Mouse (Mus musculus) kidney, embryonic 15.5 days (tissue): ENCODE measurements at regions not wholly inside any gene's neighbourhood (a gene's known extent, or its start where the extent isn't known, plus 50 kb on each side); places are given as distances from the start of the nearest gene placed in this dataset.
A peak's percentile ranks its signal among the peaks of the same experiment; 100 is the strongest.
"Not testable (repeated sequence)": the region's sequence is repeated elsewhere in the genome, so short reads cannot be mapped to it uniquely, and the experiment has no call there.

ENCODE experiments used
- ATAC-seq: fragments of 200-750 bp; cut with Nextera tagmentation; replicated peaks from 2 replicates; pipeline ENCODE4 v1.8.0; 2017; ENCODE audit warnings: moderate TSS enrichment; ENCODE audit not compliant: low FRiP score
- H3K27ac ChIP-seq: fragments of 300-500 bp; sonication (generic); 2 replicates; pipeline ENCODE4 v1.5.1; 2015; ENCODE audit warnings: mild to moderate bottlenecking, inconsistent platforms
- H3K27me3 ChIP-seq: fragments of 300-500 bp; sonication (generic); 2 replicates; pipeline ENCODE4 v1.6.1; 2015; ENCODE audit warnings: inconsistent platforms
- H3K36me3 ChIP-seq: fragments of 300-500 bp; sonication (generic); 2 replicates; pipeline ENCODE4 v1.6.1; 2015; ENCODE audit warnings: inconsistent platforms
- H3K4me1 ChIP-seq: fragments of 300-500 bp; sonication (generic); 2 replicates; pipeline ENCODE4 v1.6.1; 2015; ENCODE audit warnings: inconsistent platforms
- H3K4me2 ChIP-seq: fragments of 300-500 bp; sonication (generic); 2 replicates; pipeline ENCODE4 v1.6.1; 2015; ENCODE audit warnings: moderate library complexity, mild to moderate bottlenecking, inconsistent platforms
- H3K4me3 ChIP-seq: fragments of 300-500 bp; sonication (generic); replicated peaks from 2 replicates; pipeline ENCODE4 v1.5.1; 2015; ENCODE audit warnings: mild to moderate bottlenecking, inconsistent platforms
- H3K9ac ChIP-seq: fragments of 300-500 bp; sonication (generic); 2 replicates; pipeline ENCODE4 v1.6.1; 2015; ENCODE audit warnings: mild to moderate bottlenecking, inconsistent platforms
- H3K9me3 ChIP-seq: fragments of 300-500 bp; sonication (generic); replicated peaks from 2 replicates; pipeline ENCODE4 v1.6.1; 2016; ENCODE audit warnings: inconsistent platforms
- WGBS: fragments of 180-500 bp; shearing (Covaris S2); methylation state at CpG from one replicate; pipeline ENCODE4 v1.1.7; 2015; ENCODE audit warnings: mixed read lengths; 5-methylcytosine and 5-hydroxymethylcytosine counted together

DNA sequence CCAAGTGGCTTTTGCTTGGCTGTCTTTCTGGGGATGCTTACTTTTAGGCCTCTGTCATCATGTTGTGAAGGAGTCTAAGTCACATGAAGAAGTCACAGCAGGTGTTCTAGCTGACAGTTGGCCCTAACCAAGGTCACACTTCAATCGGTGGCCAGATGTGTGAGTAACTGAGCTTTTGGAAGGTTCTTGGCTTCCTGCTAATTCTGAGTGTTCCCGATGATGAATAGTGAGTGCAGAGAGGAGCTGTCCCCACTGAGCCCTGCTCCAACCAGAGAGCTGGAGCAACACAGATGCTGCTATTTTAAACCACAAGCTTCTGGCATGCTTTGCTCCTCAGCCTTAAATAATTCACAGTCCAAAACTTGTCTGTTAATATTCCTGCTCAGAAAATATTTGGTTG is 1966.6 kb downstream of the 9330182O14Rik start:
- no peak overlapping the region for H3K4me2 ChIP-seq
- no peaks in the 10 kb centered on the region for H3K9me3 ChIP-seq
- ATAC-seq = no peak
- WGBS = 53% methylated on average over 2 of the region's 2 CpGs
- H3K27me3 ChIP-seq = no peaks in the 10 kb centered on the region
- no peak overlapping the region for H3K9ac ChIP-seq
- no peaks in the 10 kb centered on the region for H3K36me3 ChIP-seq
- H3K4me1 ChIP-seq = no peaks in the 10 kb centered on the region
- no peak overlapping the region for H3K27ac ChIP-seq
- H3K4me3 ChIP-seq = no peak overlapping the region

DNA sequence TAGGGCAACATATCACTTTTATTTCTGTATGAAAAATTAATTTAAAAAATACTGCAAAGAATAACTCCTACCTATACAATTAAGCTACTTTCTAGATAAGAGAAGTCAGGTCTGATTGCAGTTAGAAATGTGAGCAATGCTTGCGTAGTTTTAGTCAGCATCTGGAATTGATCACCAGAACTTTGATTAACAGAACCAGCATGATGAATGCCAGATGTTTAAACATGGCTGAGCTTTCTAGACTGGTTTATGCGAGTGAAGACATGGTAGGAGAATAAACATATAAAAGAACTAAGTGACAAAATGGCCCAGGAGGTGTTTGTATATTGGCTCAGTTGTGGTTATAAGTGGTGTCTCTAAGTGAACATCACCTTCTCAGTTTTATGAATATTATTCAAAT is 1970.7 kb downstream of the 9330182O14Rik start:
- H3K4me2 ChIP-seq = no peak overlapping the region
- 68% methylated on average over 2 of the region's 2 CpGs for WGBS
- H3K9ac ChIP-seq = no peak overlapping the region
- H3K4me3 ChIP-seq = no peak overlapping the region
- no peak overlapping the region for H3K27ac ChIP-seq
- ATAC-seq = no peak
- no peaks in the 10 kb centered on the region for H3K27me3 ChIP-seq
- no peaks in the 10 kb centered on the region for H3K36me3 ChIP-seq
- no peaks in the 10 kb centered on the region for H3K9me3 ChIP-seq
- H3K4me1 ChIP-seq = no peaks in the 10 kb centered on the region

GRCm38 (mm10) chr15:42107106-42107505 is 1972.9 kb downstream of the 9330182O14Rik start:
- no peak for ATAC-seq
- no peak overlapping the region for H3K4me3 ChIP-seq
- no peaks in the 10 kb centered on the region for H3K4me1 ChIP-seq
- no peak overlapping the region for H3K4me2 ChIP-seq
- H3K36me3 ChIP-seq = no peaks in the 10 kb centered on the region
- no peaks in the 10 kb centered on the region for H3K9me3 ChIP-seq
- H3K27me3 ChIP-seq = no peaks in the 10 kb centered on the region
- no peak overlapping the region for H3K27ac ChIP-seq
- H3K9ac ChIP-seq = no peak overlapping the region

DNA sequence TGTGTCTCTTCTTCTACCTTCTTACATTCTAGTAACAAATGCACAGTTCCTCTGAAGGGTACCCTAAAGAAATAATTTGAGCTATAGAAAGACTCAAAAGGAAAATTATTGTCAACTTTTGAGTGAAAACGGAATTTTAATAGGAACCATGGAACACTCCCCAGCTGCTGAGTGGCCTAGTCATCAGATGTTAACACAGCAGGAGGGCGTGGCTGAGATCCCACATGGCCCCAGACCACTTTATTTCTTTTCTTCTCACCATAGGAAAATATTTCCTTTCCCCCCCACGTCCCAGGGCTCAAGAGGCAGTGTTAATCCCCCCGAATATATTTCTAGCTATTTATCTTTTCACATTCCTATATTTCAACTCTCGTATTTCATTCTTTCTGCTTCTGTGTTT is 1977.6 kb downstream of the 9330182O14Rik start:
- Histone ChIP-seq H3K27ac (no peak overlapping the region), H3K27me3 (no peaks in the 10 kb centered on the region), H3K4me2 (no peak overlapping the region), H3K9ac (no peak overlapping the region), H3K36me3 (no peaks in the 10 kb centered on the region), H3K4me1 (no peaks in the 10 kb centered on the region), H3K9me3 (no peaks in the 10 kb centered on the region), H3K4me3 (no peak overlapping the region)
- no peak for ATAC-seq
- WGBS = 62% methylated on average over 5 of the region's 5 CpGs

DNA sequence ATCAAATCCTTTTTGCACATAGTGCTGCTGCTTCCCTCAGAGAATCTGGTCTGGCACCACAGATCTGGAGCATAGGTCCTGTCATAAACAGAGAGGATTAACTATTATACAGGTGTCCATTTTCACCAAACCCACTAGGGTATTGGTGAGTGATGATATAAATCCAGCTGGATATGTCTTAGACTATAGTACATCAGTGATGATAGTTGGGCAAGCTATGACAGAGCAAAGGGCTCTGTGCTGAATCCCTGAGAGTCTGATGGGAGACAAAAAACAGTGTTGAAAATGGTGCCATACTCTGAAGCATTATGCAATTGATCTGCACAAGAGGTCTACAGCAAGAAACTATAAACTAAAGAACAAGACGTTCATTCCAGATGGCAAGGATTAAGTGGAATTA is 1993.3 kb downstream of the 9330182O14Rik start:
- H3K4me3 ChIP-seq = no peak overlapping the region
- no peak overlapping the region for H3K9ac ChIP-seq
- no peaks in the 10 kb centered on the region for H3K27me3 ChIP-seq
- 88% methylated on average over 1 of the region's 1 CpGs for WGBS
- H3K4me1 ChIP-seq = no peaks in the 10 kb centered on the region
- ATAC-seq = no peak
- no peak overlapping the region for H3K4me2 ChIP-seq
- H3K27ac ChIP-seq = no peak overlapping the region
- H3K9me3 ChIP-seq = no peaks in the 10 kb centered on the region
- no peaks in the 10 kb centered on the region for H3K36me3 ChIP-seq

DNA sequence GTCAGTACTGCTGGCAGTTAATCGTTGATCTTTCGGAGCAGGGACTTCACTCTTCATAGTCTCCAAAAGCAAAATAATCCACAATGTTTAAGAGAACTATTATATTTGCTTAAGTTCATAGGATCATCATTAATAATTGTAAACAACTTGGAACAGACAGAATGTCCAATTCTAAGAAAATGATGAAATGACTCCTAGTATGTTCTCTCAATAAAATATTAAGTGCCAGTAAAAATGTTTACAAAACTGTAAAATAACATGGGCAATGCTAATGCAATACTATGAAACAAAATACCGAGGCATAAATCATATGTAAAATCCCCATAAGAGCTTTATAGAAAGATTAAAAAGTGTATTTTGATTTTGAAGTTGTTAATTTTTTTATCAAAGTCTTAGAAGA is 1994.8 kb downstream of the 9330182O14Rik start:
- H3K27ac ChIP-seq = no peak overlapping the region
- no peak overlapping the region for H3K4me3 ChIP-seq
- no peak overlapping the region for H3K4me2 ChIP-seq
- 94% methylated on average over 3 of the region's 3 CpGs for WGBS
- H3K36me3 ChIP-seq = no peaks in the 10 kb centered on the region
- no peaks in the 10 kb centered on the region for H3K9me3 ChIP-seq
- H3K27me3 ChIP-seq = no peaks in the 10 kb centered on the region
- no peak overlapping the region for H3K9ac ChIP-seq
- ATAC-seq = no peak
- no peaks in the 10 kb centered on the region for H3K4me1 ChIP-seq

GRCm38 (mm10) chr15:42166546-42166945 is 2032.4 kb downstream of the 9330182O14Rik start:
- H3K36me3 ChIP-seq = no peaks in the 10 kb centered on the region
- no peak overlapping the region for H3K9ac ChIP-seq
- H3K4me1 ChIP-seq = no peaks in the 10 kb centered on the region
- ATAC-seq = no peak
- H3K27ac ChIP-seq = no peak overlapping the region
- no peak overlapping the region for H3K4me2 ChIP-seq
- H3K27me3 ChIP-seq = no peaks in the 10 kb centered on the region
- H3K9me3 ChIP-seq = no peaks in the 10 kb centered on the region
- H3K4me3 ChIP-seq = no peak overlapping the region

GRCm38 (mm10) chr15:42177766-42178165 is 2043.6 kb downstream of the 9330182O14Rik start:
- 79% methylated on average over 1 of the region's 1 CpGs for WGBS

GRCm38 (mm10) chr15:42207187-42207846 is 2073.2 kb downstream of the 9330182O14Rik start:
- Histone ChIP-seq H3K9me3 (no peaks in the 10 kb centered on the region), H3K27me3 (no peaks in the 10 kb centered on the region), H3K27ac (no peak overlapping the region), H3K4me1 (no peaks in the 10 kb centered on the region), H3K36me3 (no peaks in the 10 kb centered on the region), H3K4me3 (no peak overlapping the region), H3K9ac (no peak overlapping the region), H3K4me2 (no peak overlapping the region)
- peak; percentile 77 for ATAC-seq
- 47% methylated on average over 5 of the region's 5 CpGs for WGBS

More at GRCm38 (mm10) chr15:42177766-42178165, 2043.6 kb downstream of the 9330182O14Rik start:
- not testable (repeated sequence) for ATAC-seq, H3K9me3 ChIP-seq, H3K27ac ChIP-seq, H3K9ac ChIP-seq, H3K36me3 ChIP-seq, H3K4me1 ChIP-seq, H3K4me3 ChIP-seq, H3K4me2 ChIP-seq, H3K27me3 ChIP-seq

GRCm38 (mm10) chr15:42219496-42219895 is 2085.3 kb downstream of the 9330182O14Rik start:
- Histone ChIP-seq H3K4me3 (no peak overlapping the region), H3K36me3 (no peaks in the 10 kb centered on the region), H3K27ac (peak overlapping the region; percentile 22; the same call in 1 of the 2 replicates), H3K4me2 (no peak overlapping the region), H3K4me1 (no peaks in the 10 kb centered on the region), H3K27me3 (no peaks in the 10 kb centered on the region), H3K9ac (no peak overlapping the region), H3K9me3 (no peaks in the 10 kb centered on the region)
- peak; percentile 25 for ATAC-seq
- 82% methylated on average over 11 of the region's 11 CpGs for WGBS

DNA sequence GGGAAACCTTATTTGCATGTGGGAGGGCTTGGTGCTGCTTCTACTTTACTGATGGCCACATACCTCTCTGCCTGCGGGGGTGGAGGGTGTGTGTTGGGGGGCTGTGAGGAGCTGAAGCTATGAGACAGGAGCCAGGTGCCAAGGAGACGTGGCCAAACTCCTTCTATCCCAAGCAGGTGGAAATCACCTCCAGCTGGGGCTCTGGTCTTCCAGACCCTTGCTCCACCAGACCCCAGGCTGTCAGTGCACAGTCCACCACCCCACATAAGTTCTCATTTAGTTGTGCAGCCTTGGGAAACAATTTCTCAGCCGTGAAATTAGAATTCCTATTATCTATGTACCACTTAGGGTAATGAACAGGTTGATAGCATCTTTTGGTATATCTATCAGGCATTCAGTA is 2085.8 kb downstream of the 9330182O14Rik start:
- H3K4me3 ChIP-seq = no peak overlapping the region
- no peak overlapping the region for H3K4me2 ChIP-seq
- no peaks in the 10 kb centered on the region for H3K36me3 ChIP-seq
- no peaks in the 10 kb centered on the region for H3K27me3 ChIP-seq
- 65% methylated on average over 3 of the region's 3 CpGs for WGBS
- H3K9me3 ChIP-seq = no peaks in the 10 kb centered on the region
- H3K4me1 ChIP-seq = no peaks in the 10 kb centered on the region
- no peak overlapping the region for H3K9ac ChIP-seq
- peak; percentile 73 for ATAC-seq
- peak overlapping the region; percentile 22; the same call in 1 of the 2 replicates for H3K27ac ChIP-seq

DNA sequence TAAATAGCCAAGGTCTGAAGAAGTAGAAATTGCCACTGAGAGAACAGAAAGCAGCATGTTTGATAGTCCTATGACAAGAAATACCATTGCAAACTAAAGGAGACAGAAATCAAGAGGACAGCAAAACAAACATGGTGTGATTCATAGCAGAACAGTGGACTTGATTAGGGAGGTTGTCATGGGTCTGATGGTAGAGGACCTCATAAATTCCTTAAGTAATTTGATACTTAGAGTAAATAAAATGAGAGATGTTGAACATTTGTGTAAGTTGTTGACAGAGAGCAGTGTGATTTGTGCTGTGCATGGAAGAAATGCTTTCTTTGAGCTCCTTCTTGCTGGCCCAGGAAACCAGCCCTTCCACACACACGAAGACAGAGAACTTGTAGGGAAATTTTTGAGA is 2090.8 kb downstream of the 9330182O14Rik start:
- 32% methylated on average over 1 of the region's 1 CpGs for WGBS
- no peak overlapping the region for H3K4me2 ChIP-seq
- no peaks in the 10 kb centered on the region for H3K36me3 ChIP-seq
- H3K9ac ChIP-seq = no peak overlapping the region
- no peaks in the 10 kb centered on the region for H3K4me1 ChIP-seq
- 0 out of 2 replicates have a peak overlapping the region, but pooled peaks have one; percentile 7 for H3K27ac ChIP-seq
- peak; percentile 79 for ATAC-seq
- no peak overlapping the region for H3K4me3 ChIP-seq
- no peaks in the 10 kb centered on the region for H3K9me3 ChIP-seq
- H3K27me3 ChIP-seq = no peaks in the 10 kb centered on the region

GRCm38 (mm10) chr15:42231692-42232091 is 2097.5 kb downstream of the 9330182O14Rik start:
- Histone ChIP-seq H3K4me1 (no peaks in the 10 kb centered on the region), H3K4me2 (no peak overlapping the region), H3K4me3 (no peak overlapping the region), H3K9me3 (peaks cover 9% of the 10 kb centered on the region), H3K9ac (no peak overlapping the region), H3K27me3 (no peaks in the 10 kb centered on the region), H3K27ac (no peak overlapping the region), H3K36me3 (no peaks in the 10 kb centered on the region)
- WGBS = 75% methylated on average over 3 of the region's 3 CpGs
- ATAC-seq = no peak
